ENCODE assay signal across 8 mouse cellular contexts in the genomic region with DNA sequence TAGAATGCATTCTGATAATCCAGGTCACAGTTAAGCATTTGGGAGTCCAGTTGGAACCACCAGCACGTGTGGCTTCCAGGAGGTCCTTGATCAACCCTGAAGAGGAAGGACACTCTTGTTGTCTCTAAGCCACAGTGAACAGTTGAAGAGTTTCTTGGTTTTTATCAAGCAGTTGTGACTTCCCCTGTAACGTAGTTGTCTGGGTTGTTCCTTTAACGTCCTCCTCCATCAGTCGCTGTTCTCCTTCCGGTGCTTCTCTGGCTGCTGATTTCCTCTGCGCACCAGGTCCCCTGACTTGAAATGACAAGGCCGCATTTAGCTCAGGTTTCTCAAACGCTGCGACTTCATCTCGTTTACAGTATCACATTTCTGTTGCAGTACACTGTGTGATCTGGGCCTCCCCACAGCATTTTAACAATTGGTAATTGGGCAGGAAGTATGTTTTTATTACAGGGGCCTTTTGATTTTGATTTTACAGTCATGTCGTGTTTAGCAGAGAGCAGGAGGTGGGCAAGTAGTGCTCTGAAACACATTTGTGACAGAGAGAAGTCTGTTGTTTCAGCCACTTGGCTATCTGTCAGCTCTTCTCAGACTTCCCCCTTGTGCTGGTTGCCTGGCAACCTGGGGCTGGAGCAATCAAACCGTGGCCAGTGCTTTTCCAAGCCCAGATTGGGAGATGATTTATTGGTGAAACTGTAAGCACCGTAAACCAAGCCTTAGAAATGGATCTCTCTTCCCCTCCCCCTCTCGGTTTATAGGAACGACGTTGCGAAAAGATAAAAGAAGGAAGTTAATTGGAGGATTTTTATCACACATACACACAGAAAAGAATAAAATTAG.
A peak's percentile ranks its signal among the peaks of the same experiment; 100 is the strongest.
DNase-seq lines count a peak whose midpoint lies in the region; ATAC-seq and TF ChIP-seq lines count a peak whose summit lies in the region.

No protein-coding gene starts in this region.

- H3K9ac ChIP-seq in hindbrain, postnatal 0 days (replicated peaks; ENCODE audit: low read length), result no peak overlapping the region

- ATAC-seq in activated CD4-positive, CD25-positive, alpha-beta regulatory T cell, adult 4 months, result peak; percentile 75
- peak; percentile 71 for ATAC-seq in common myeloid progenitor, adult 5-6 weeks (replicated peaks; ENCODE audit: low read depth, poor library complexity, severe bottlenecking)
- peak; percentile 92 for ATAC-seq in hindbrain, postnatal 0 days

- H3K27me3 ChIP-seq in hindbrain, postnatal 0 days (ENCODE audit: insufficient read depth, low read length), result no peaks in the 10 kb centered on the region

- peaks cover 17% of the 10 kb centered on the region for H3K4me1 ChIP-seq in hindbrain, postnatal 0 days (ENCODE audit: insufficient read depth, low read length)

- WGBS in hindbrain, postnatal 0 days, result 5% methylated on average over 17 of the region's 17 CpGs

- no peaks in the 10 kb centered on the region for H3K36me3 ChIP-seq in hindbrain, postnatal 0 days (ENCODE audit: insufficient read depth, low read length)

- H3K27ac ChIP-seq in hindbrain, postnatal 0 days, result peak overlapping the region; percentile 94

- no peak for TF ChIP-seq CTCF in hindbrain, postnatal 0 days (IDR thresholded peaks at IDR 0.05; ENCODE audit: low read depth)

- H3K4me3 ChIP-seq in hindbrain, postnatal 0 days (ENCODE audit: low read length), result no peak overlapping the region

- DNase-seq in gastrocnemius, postnatal 10 days, result peak; percentile 71
- peak; percentile 95 for DNase-seq in hindbrain, postnatal 0 days (ENCODE audit: low spot score)
- peak; percentile 68 for DNase-seq in left cerebral cortex, adult 11 months (ENCODE audit: low spot score)
- peak; percentile 82 for DNase-seq in lung, postnatal 25 days (ENCODE audit: low spot score)
- DNase-seq in retina, embryonic 14.5 days (ENCODE audit: low spot score), result peak; percentile 71
- DNase-seq in thymus, postnatal 36 days, result peak; percentile 63 to 71

- no peaks in the 10 kb centered on the region for H3K9me3 ChIP-seq in hindbrain, postnatal 0 days (ENCODE audit: low read length)

- peak overlapping the region; percentile 28 for H3K4me2 ChIP-seq in hindbrain, postnatal 0 days (ENCODE audit: low read depth, low read length)
